ENCODE assay signal across 11 mouse cellular contexts in the genomic region with DNA sequence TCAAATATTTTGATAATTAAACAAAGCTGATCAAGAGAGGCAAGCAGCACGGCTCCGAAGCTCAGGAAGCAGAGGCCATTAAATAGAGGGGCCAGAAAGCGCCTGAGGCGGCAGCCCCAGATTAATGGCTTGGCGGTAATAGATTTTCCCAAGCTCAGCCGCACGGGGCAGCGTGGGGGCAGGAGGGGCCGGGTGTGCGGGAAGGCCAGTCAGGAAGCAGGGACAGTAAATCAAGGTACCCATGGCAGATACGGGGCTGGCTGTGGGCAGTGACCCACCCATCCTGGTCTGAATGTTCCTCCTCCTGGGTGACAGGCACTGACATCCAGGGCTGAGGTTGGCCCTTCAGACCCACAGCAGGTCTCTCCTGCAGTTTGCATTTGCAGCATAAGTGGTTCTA. TPM values are rescaled to one million over a fixed set of nuclear protein-coding genes. Genes with fewer than 3 reads are reported as not detected.
A peak's percentile ranks its signal among the peaks of the same experiment; 100 is the strongest.
DNase-seq lines count a peak whose midpoint lies in the region; ATAC-seq and TF ChIP-seq lines count a peak whose summit lies in the region.
"Had no signal": no experiment of that assay in that cellular context is flagged by ENCODE, and none has a peak within 500 bp of the region (broad histone marks: within the 10 kb centered on the region; RNA-seq: fewer than 3 reads in every experiment).

No protein-coding gene starts in this region.

- peak; percentile 52 to 77 for ATAC-seq in hematopoietic stem cell, adult 5-6 weeks (replicated peaks in 1 of 2; ENCODE audit: insufficient read depth in 1 of 2, low FRiP score in 2 of 2, low TSS enrichment in 1 of 2, low read depth in 1 of 2, poor library complexity in 2 of 2, severe bottlenecking in 2 of 2)
- peak; percentile 67 for ATAC-seq in neural tube, embryonic 14.5 days (ENCODE audit: low read depth)
- no peak for ATAC-seq in liver, postnatal 0 days
- no peak for ATAC-seq in stomach, postnatal 0 days (ENCODE audit: low FRiP score, low TSS enrichment)
- ATAC-seq: forebrain, embryonic 15.5 days had no signal

- peak overlapping the region; percentile 48; the same call in 1 of the 2 replicates for H3K27ac ChIP-seq in heart, embryonic 10.5 days
- peak overlapping the region; percentile 57 for H3K27ac ChIP-seq in neural tube, embryonic 14.5 days (ENCODE audit: low read depth, low read length)
- H3K27ac ChIP-seq in liver, postnatal 0 days (ENCODE audit: low read depth) = no peak overlapping the region
- H3K27ac ChIP-seq in stomach, postnatal 0 days (replicated peaks) = no peak overlapping the region
- H3K27ac ChIP-seq: forebrain, embryonic 15.5 days; left cerebral cortex, adult 2 months had no signal

- no peak for TF ChIP-seq CTCF in liver, postnatal 0 days (IDR thresholded peaks at IDR 0.05; ENCODE audit: low read depth)
- no peak for TF ChIP-seq CTCF in stomach, postnatal 0 days (IDR thresholded peaks at IDR 0.05; ENCODE audit: low read depth)

- intact Hi-C loops in heart, postnatal 36 days (cut with DNase I) = no loop called here

- H3K9me3 ChIP-seq in heart, embryonic 10.5 days = no peaks in the 10 kb centered on the region
- no peaks in the 10 kb centered on the region for H3K9me3 ChIP-seq in neural tube, embryonic 14.5 days (ENCODE audit: control insufficient read depth, low read length)
- no peaks in the 10 kb centered on the region for H3K9me3 ChIP-seq in liver, postnatal 0 days (ENCODE audit: low read length)
- no peaks in the 10 kb centered on the region for H3K9me3 ChIP-seq in stomach, postnatal 0 days (ENCODE audit: control insufficient read depth, low read length)
- H3K9me3 ChIP-seq: forebrain, embryonic 15.5 days had no signal

- peaks cover 45% of the 10 kb centered on the region for H3K4me1 ChIP-seq in heart, embryonic 10.5 days
- peaks cover 17% of the 10 kb centered on the region; the same call in 1 of the 2 replicates for H3K4me1 ChIP-seq in neural tube, embryonic 14.5 days (ENCODE audit: control insufficient read depth, insufficient read depth, low read length)
- no peaks in the 10 kb centered on the region for H3K4me1 ChIP-seq in liver, postnatal 0 days (ENCODE audit: insufficient read depth)
- no peaks in the 10 kb centered on the region for H3K4me1 ChIP-seq in stomach, postnatal 0 days (replicated peaks; ENCODE audit: control insufficient read depth, insufficient read depth)
- H3K4me1 ChIP-seq: forebrain, embryonic 15.5 days had no signal

- no peaks in the 10 kb centered on the region for H3K36me3 ChIP-seq in heart, embryonic 10.5 days
- no peaks in the 10 kb centered on the region for H3K36me3 ChIP-seq in neural tube, embryonic 14.5 days (ENCODE audit: control insufficient read depth, insufficient read depth, low read length)
- H3K36me3 ChIP-seq in liver, postnatal 0 days (replicated peaks; ENCODE audit: insufficient read depth, low read length) = no peaks in the 10 kb centered on the region
- no peaks in the 10 kb centered on the region for H3K36me3 ChIP-seq in stomach, postnatal 0 days (ENCODE audit: control insufficient read depth, insufficient read depth, low read length)
- H3K36me3 ChIP-seq: forebrain, embryonic 15.5 days had no signal

- H3K4me3 ChIP-seq in heart, embryonic 10.5 days = 0 out of 2 replicates have a peak overlapping the region, but pooled peaks have one; percentile 4
- H3K4me3 ChIP-seq in neural tube, embryonic 14.5 days (ENCODE audit: low read depth, low read length) = no peak overlapping the region
- H3K4me3 ChIP-seq in liver, postnatal 0 days (ENCODE audit: low read depth, low read length) = no peak overlapping the region
- H3K4me3 ChIP-seq in stomach, postnatal 0 days (ENCODE audit: low read depth, low read length) = no peak overlapping the region
- H3K4me3 ChIP-seq: forebrain, embryonic 15.5 days; left cerebral cortex, adult 2 months had no signal

- H3K9ac ChIP-seq in neural tube, embryonic 14.5 days (replicated peaks; ENCODE audit: low read depth, low read length) = no peak overlapping the region
- H3K9ac ChIP-seq in liver, postnatal 0 days (replicated peaks) = no peak overlapping the region
- no peak overlapping the region for H3K9ac ChIP-seq in stomach, postnatal 0 days (ENCODE audit: low read length)
- H3K9ac ChIP-seq: forebrain, embryonic 15.5 days had no signal

- no peak for DNase-seq in heart, embryonic 10.5 days (ENCODE audit: low spot score)
- DNase-seq in heart, postnatal 36 days = no peak
- peak; percentile 67 for DNase-seq in kidney, postnatal 10 days
- no peak for DNase-seq in layer of hippocampus, adult 8-10 months (ENCODE audit: low spot score in 2 of 2)
- DNase-seq in liver, postnatal 0 days = no peak
- no peak for DNase-seq in stomach, postnatal 0 days (ENCODE audit: low spot score)
- DNase-seq: right cerebral cortex, adult 18-20 months had no signal

- H3K4me2 ChIP-seq in neural tube, embryonic 14.5 days (ENCODE audit: low read depth, low read length) = no peak overlapping the region
- H3K4me2 ChIP-seq in liver, postnatal 0 days (ENCODE audit: low read depth, low read length) = no peak overlapping the region
- H3K4me2 ChIP-seq in stomach, postnatal 0 days (replicated peaks; ENCODE audit: low read depth) = no peak overlapping the region
- H3K4me2 ChIP-seq: forebrain, embryonic 15.5 days had no signal

- peaks cover 6% of the 10 kb centered on the region; the same call in 1 of the 2 replicates for H3K27me3 ChIP-seq in heart, embryonic 10.5 days (ENCODE audit: insufficient read depth, poor library complexity, severe bottlenecking)
- H3K27me3 ChIP-seq in neural tube, embryonic 14.5 days (ENCODE audit: control insufficient read depth, insufficient read depth, low read length) = no peaks in the 10 kb centered on the region; the same call in 1 of the 2 replicates
- H3K27me3 ChIP-seq in liver, postnatal 0 days (ENCODE audit: insufficient read depth, low read length) = no peaks in the 10 kb centered on the region
- no peaks in the 10 kb centered on the region for H3K27me3 ChIP-seq in stomach, postnatal 0 days (ENCODE audit: control insufficient read depth, insufficient read depth, low read length)
- H3K27me3 ChIP-seq: forebrain, embryonic 15.5 days had no signal

- no peak for TF ChIP-seq EP300 in liver, postnatal 0 days (IDR thresholded peaks at IDR 0.05; ENCODE audit: low read depth)
- no peak for TF ChIP-seq EP300 in stomach, postnatal 0 days (optimal IDR thresholded peaks at IDR 0.05)

- WGBS in heart, embryonic 10.5 days = 57% methylated on average over 11 of the region's 11 CpGs
- WGBS in neural tube, embryonic 14.5 days = 6% methylated on average over 11 of the region's 11 CpGs
- WGBS in liver, postnatal 0 days (ENCODE audit: insufficient replicate concordance) = 23% methylated on average over 11 of the region's 11 CpGs
- WGBS in stomach, postnatal 0 days = 33% methylated on average over 11 of the region's 11 CpGs

RNA-seq across cellular contexts. Expression of a gene that starts 55.9 kb away (rescaled TPM):
- polyA plus RNA-seq in heart, embryonic 10.5 days (2016; fragmentation: Nextera tagmentation; extraction: Ambion mirVana) = 0.39 and 0.44 TPM in 2 replicates
- under 1 TPM in 1 of 2 experiments, not detected in 1; 0.14 TPM for total RNA-seq in heart, postnatal 36 days (2021)
- not detected in 2 replicates for total RNA-seq in hematopoietic stem cell, adult 5-6 weeks (2017)
- polyA plus RNA-seq in neural tube, embryonic 14.5 days (2014; fragmentation: Nextera tagmentation; extraction: Ambion mirVana) = 1.1 and 1.3 TPM in 2 replicates
- 1 to 10 TPM; 2.2 to 3.3 (median 2.8) TPM for total RNA-seq in layer of hippocampus, adult 8-10 months (2022)
- not detected in 2 replicates for polyA plus RNA-seq in liver, postnatal 0 days (2015; fragmentation: Nextera tagmentation; extraction: Ambion mirVana)
- 0.06 and 0.10 TPM in 2 replicates for polyA plus RNA-seq in stomach, postnatal 0 days (2015; fragmentation: Nextera tagmentation; extraction: Ambion mirVana)

Comparison
In these comparisons a context has a peak if more than half of its experiments do, and no peak if none do; other contexts are left out.
1. H3K27ac ChIP-seq: peak in heart, embryonic 10.5 days (single experiment) and neural tube, embryonic 14.5 days (single experiment); none in liver, postnatal 0 days (single experiment) and stomach, postnatal 0 days (single experiment).
2. ATAC-seq: peak in hematopoietic stem cell, adult 5-6 weeks (2 of 2) and neural tube, embryonic 14.5 days (single experiment); none in liver, postnatal 0 days (single experiment) and stomach, postnatal 0 days (single experiment).